Mouse (Mus musculus) C2C12 (cell line): ENCODE measurements around the gene Mllt1. TPM values are rescaled to one million over a fixed set of nuclear protein-coding genes. Genes with fewer than 3 reads are reported as not detected.

Source experiments
- H3K27me3 ChIP-seq: one replicate; pipeline ENCODE4 v1.6.1; 2011; ENCODE audit not compliant: control insufficient read depth, insufficient read depth, insufficient read length
- H3K36me3 ChIP-seq: one replicate; pipeline ENCODE4 v1.6.1; 2011; ENCODE audit not compliant: control insufficient read depth, insufficient read depth
- H3K4me3 ChIP-seq: one replicate; pipeline ENCODE4 v1.5.1; 2011; ENCODE audit warnings: mild to moderate bottlenecking, control low read depth; ENCODE audit not compliant: poor library complexity, insufficient read depth, severe bottlenecking
- H3K79me2 ChIP-seq: one replicate; pipeline ENCODE4 v1.6.1; 2011; ENCODE audit not compliant: control insufficient read depth, insufficient read depth
- H3K79me3 ChIP-seq: one replicate; pipeline ENCODE4 v1.6.1; 2011; ENCODE audit warnings: low read depth, control low read depth
- H3ac ChIP-seq: one replicate; pipeline ENCODE3; 2011; ENCODE audit warnings: low read depth; ENCODE audit not compliant: control insufficient read depth, insufficient read length
- CEBPB ChIP-seq: IDR thresholded peaks from one replicate; pipeline ENCODE4 v1.6.1; 2011; ENCODE audit warnings: low read depth, mild to moderate bottlenecking, control low read depth, moderate library complexity
- CTCF ChIP-seq: IDR thresholded peaks from one replicate; pipeline ENCODE4 v1.5.1; 2011; ENCODE audit not compliant: control insufficient read depth, insufficient read depth, insufficient read length
- FOSL1 ChIP-seq: IDR thresholded peaks from one replicate; pipeline ENCODE4 v1.8.0; 2011; ENCODE audit warnings: mild to moderate bottlenecking, low read length; ENCODE audit not compliant: poor library complexity, insufficient read depth, severe bottlenecking
- MAX ChIP-seq: IDR thresholded peaks from one replicate; pipeline ENCODE4 v1.6.1; 2011; ENCODE audit warnings: mild to moderate bottlenecking, control low read depth
- MYOD1 ChIP-seq: IDR thresholded peaks from one replicate; pipeline ENCODE4 v1.6.1; 2011; ENCODE audit warnings: low read depth; ENCODE audit not compliant: control insufficient read depth, insufficient read length
- MYOG ChIP-seq: IDR thresholded peaks from one replicate; pipeline ENCODE4 v1.6.1; 2011; ENCODE audit not compliant: control insufficient read depth, insufficient read length; ENCODE audit errors: extremely low read depth
- USF1 ChIP-seq: IDR thresholded peaks from one replicate; pipeline ENCODE4 v1.6.1; 2011; ENCODE audit warnings: low read depth, mild to moderate bottlenecking, control low read depth, moderate library complexity
- polyA plus RNA-seq: library from polyadenylated mRNA; unstranded; fragments of >200 nt; fragmentation: generic; extraction: Trizol; gene quantifications from one replicate; pipeline ENCODE4 v1.2.1, GENCODE M21; 2012; ENCODE audit warnings: missing spikeins

Mllt1 gene
- polyA plus RNA-seq, 1 experiment: 38.9 TPM

DNA sequence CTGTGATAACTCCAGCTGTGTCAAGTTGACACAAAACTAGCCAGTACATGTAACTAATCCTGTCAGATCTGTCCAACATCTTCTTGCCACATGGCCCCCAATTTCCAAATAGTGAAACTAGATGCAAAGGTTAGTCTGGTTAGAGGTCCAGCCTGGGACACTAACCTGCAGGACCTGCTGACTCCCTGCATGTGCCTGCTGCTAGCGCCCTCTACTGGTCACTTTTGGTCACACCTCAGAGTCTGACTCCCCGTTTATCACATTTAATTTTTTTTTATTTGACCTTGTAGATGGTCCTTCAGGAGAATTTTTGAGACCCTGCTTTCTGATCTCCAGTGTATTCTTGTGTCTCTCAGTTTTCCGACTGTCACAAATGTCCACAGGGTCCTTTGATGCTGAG is 15.7 kb upstream of the Mllt1 start:
- Histone ChIP-seq H3K27me3 (peaks cover 11% of the 10 kb centered on the region), H3K79me2 (no peaks in the 10 kb centered on the region), H3ac (no peak overlapping the region), H3K36me3 (no peaks in the 10 kb centered on the region), H3K79me3 (no peaks in the 10 kb centered on the region), H3K4me3 (no peak overlapping the region)
- peak; percentile 55 for TF ChIP-seq CTCF
- TF ChIP-seq MYOD1: no peak

DNA sequence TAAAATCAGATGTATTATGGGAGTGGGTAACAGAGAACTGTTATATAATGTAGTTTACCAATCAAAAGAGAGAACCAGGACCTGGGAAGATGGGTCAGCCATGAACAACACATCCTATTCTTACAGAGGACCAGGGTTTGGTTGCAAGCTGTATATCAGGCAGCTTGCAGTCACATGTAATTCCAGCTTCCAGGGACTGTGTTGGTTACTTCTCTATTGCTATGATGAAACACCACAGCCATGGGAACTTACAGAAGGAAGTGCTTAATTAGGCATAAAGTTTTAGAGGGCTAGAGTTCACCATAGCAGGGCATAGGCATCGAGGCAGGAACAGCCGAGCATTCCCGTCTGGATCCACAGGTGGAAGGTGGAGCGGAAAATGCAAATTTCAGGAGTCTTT is 3.5 kb upstream of the Mllt1 start:
- TF ChIP-seq FOSL1: no peak
- no peak for TF ChIP-seq CEBPB
- TF ChIP-seq CTCF: no peak
- no peak for TF ChIP-seq USF1
- no peak for TF ChIP-seq MYOG
- TF ChIP-seq MYOD1: no peak
- TF ChIP-seq MAX: no peak
- H3K79me3 ChIP-seq: peaks cover 13% of the 10 kb centered on the region
- H3K27me3 ChIP-seq: peaks cover 6% of the 10 kb centered on the region
- H3ac ChIP-seq: no peak overlapping the region
- peaks cover 14% of the 10 kb centered on the region for H3K79me2 ChIP-seq
- no peak overlapping the region for H3K4me3 ChIP-seq
- H3K36me3 ChIP-seq: no peaks in the 10 kb centered on the region

DNA sequence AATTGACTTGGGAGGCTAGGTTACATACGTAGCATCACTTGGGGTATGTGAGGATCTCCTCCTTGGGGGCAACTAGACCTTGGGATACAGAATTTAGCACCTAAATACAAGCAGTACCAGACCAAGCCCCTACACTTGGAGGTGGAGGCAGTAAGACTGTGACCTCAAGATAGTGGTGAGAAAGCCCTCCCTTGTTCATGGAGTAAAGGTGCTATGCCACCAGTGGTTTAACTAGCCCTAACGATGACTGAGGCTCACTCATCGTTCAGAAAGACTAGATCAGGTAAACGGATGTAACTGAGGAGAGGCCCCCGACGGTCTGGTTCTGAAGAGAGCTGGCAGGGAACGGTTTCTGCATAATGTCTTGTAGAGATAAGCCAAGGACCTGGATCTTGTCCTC is 1.5 kb upstream of the Mllt1 start:
- Histone ChIP-seq H3K79me3 (peaks cover 32% of the 10 kb centered on the region), H3ac (no peak overlapping the region), H3K79me2 (peaks cover 34% of the 10 kb centered on the region), H3K27me3 (peaks cover 6% of the 10 kb centered on the region), H3K4me3 (no peak overlapping the region), H3K36me3 (no peaks in the 10 kb centered on the region)
- no peak for TF ChIP-seq FOSL1
- TF ChIP-seq MYOG: no peak

DNA sequence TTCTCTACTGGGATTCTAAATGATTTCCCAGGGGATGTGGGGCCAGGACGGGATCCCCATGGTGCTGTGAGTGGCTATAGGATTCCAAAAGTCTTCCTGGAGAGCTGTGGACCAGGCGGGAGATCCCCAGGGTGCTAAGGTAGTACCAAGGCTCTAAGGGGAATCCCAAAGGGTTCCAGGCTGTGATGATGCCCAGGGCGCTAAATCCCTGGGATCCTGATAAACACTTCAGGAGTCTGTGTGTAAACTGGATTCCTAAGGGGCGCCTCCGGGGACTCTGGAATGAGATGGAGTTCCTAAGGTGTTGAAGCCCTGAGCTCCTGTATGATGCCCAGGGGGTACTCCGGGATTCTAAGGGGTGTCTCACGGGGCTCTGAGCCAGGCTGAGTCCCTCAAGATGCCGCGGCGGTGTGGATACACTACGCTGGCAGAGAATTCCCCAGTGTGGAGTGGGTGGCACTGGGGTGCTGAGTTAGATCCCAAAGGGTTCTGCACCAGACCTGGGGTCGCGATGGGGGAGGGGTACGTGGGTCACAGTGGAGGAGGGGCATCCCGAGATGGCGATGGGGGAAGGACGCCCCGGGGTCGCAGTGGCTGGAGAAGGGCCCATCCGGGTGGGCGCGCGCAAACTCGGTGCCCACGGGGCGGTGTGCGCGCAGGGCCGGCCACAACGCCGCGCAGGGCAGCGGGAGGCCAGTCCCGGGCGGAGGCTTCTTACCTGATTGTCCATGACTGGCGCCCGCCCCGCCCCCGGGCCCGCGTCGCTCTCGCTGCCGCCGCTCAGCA is 477 bp downstream of the Mllt1 start:
- Histone ChIP-seq H3K79me3 (peaks cover 45% of the 10 kb centered on the region), H3K36me3 (no peaks in the 10 kb centered on the region), H3K79me2 (peaks cover 54% of the 10 kb centered on the region), H3K4me3 (peak overlapping the region; percentile 90), H3K27me3 (peaks cover 6% of the 10 kb centered on the region), H3ac (peak overlapping the region; percentile 99)
- no peak for TF ChIP-seq FOSL1
- TF ChIP-seq CTCF: no peak
- TF ChIP-seq MAX: no peak
- TF ChIP-seq CEBPB: no peak
- no peak for TF ChIP-seq MYOG

DNA sequence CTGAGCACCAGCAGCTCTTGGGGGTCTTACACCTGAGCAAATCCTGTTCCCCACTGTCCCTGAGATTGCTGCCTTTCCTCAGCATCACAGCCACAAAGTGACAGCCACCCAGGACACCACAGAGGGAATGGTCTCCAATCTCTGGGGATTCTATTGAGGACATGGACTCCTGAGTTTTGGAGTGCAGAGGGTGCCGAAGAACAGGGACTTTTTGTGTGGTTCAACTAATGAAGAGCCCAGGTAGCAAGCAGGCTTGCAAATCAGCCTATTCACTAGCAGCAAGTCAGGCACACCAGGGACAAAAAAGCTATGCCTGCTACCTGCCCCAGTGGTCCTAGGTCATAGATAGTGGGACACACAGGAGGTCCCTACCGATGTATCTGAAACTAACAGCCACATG is 1.8 kb downstream of the Mllt1 start:
- TF ChIP-seq CEBPB (no peak), MYOG (no peak), MYOD1 (no peak), FOSL1 (no peak)

DNA sequence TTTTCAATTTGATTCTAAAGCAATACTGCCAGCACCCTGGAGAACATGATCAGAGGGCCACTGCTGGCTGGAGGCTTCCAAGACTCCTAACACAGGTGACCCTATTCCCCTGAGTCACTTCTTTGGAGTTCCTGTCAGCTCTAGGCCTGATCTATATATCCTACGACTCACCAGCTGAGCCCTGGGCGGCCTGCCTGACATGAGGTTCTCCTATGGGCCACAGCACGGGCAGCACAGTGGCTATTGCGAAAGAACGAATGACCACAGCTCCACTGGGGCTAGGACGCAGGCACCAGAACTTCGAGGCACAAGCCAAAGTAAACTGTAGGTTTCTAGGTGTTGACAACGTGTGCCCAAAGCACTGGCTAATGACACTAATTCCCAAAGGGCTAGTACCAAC is 5.2 kb downstream of the Mllt1 start:
- Histone ChIP-seq H3ac (no peak overlapping the region), H3K79me2 (peaks cover 91% of the 10 kb centered on the region), H3K27me3 (no peaks in the 10 kb centered on the region), H3K79me3 (peaks cover 64% of the 10 kb centered on the region), H3K4me3 (no peak overlapping the region), H3K36me3 (peaks cover 3% of the 10 kb centered on the region)
- peak; percentile 88 for TF ChIP-seq CEBPB
- TF ChIP-seq MYOG: no peak

More for the DNA sequence above, 1.8 kb downstream of the Mllt1 start:
- no peaks in the 10 kb centered on the region for H3K27me3 ChIP-seq
- H3K79me2 ChIP-seq: peaks cover 67% of the 10 kb centered on the region
- H3K79me3 ChIP-seq: peaks cover 55% of the 10 kb centered on the region
- no peak overlapping the region for H3ac ChIP-seq
- H3K36me3 ChIP-seq: no peaks in the 10 kb centered on the region
- no peak overlapping the region for H3K4me3 ChIP-seq

DNA sequence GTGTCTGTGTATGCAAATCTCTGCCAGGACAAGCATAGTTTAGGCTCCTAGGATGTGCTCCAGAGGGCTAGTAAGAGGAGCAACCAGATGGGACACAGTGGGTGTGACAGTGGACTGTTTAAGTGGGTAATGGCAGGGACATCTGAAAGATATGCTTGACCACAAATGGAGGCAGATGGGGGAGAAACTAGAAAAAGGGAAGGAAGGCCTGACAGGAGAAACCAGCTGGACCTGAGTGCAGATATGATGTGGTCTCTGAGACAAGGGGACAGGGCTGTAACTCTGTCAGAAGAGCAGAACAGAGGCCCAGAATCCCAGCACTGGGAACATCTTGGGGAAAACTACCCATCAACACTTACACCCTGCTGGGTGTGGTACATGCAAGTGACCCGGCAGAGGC is 5.7 kb downstream of the Mllt1 start:
- H3K79me3 ChIP-seq: peaks cover 59% of the 10 kb centered on the region

More for the DNA sequence above, 5.7 kb downstream of the Mllt1 start:
- H3ac ChIP-seq: no peak overlapping the region
- H3K79me2 ChIP-seq: peaks cover 89% of the 10 kb centered on the region
- TF ChIP-seq USF1 (no peak), CTCF (no peak), MYOG (no peak), MAX (no peak), CEBPB (no peak), FOSL1 (no peak), MYOD1 (no peak)
- no peak overlapping the region for H3K4me3 ChIP-seq
- H3K27me3 ChIP-seq: no peaks in the 10 kb centered on the region
- H3K36me3 ChIP-seq: peaks cover 6% of the 10 kb centered on the region
